Mouse (Mus musculus) c-Kit-positive CD71-negative TER-119-negative erythroid progenitor cells, embryonic 14.5 days (primary cell): ENCODE results near the gene Prima1.

Experiments used
- DNase-seq: peaks from one replicate; pipeline ENCODE4 v3.0.0-alpha.2; 2013; ENCODE audit warnings: low read depth

Gene Prima1

GRCm38 (mm10) chr12:103154927-103155326 lies 87.0 kb downstream of the Prima1 start:
- no peak for DNase-seq

- no peak for DNase-seq
Measured at GRCm38 (mm10) chr12:103150247-103150646, 91.7 kb downstream of the Prima1 start.
